Mouse (Mus musculus): Measurements from ENCODE around the gene Enpp6.
"Not testable (repeated sequence)": the region's sequence is repeated elsewhere in the genome, so short reads cannot be mapped to it uniquely, and the experiment has no call there.

Enpp6 gene

GRCm38 (mm10) chr8:46995931-46996664 is 9.4 kb downstream of the Enpp6 start:
- no peak for DNase-seq (ENCODE audit: low spot score)

- no peak for DNase-seq (ENCODE audit: low spot score)
These were observed 19.0 kb downstream of the Enpp6 start for GRCm38 (mm10) chr8:47005676-47006075.

DNA sequence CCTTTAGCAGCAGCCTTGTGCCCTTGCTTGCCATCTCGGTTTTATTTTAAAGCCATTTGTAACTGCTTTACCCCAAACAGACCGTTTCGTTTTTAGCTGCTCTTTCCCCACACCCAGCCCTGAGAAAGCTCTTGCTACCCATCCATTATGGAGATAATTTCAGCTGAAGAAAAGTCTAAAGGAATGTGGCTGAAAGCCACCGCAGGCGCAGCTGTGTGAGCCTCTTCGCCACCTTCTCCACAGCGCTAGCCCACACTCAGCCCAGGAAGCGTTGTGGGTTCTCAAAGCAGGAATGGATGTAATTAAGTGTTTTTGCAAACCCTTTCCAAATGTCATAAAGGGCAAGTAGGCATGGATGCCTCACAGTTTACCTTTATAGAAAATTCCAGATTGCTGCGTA is 20.1 kb downstream of the Enpp6 start:
- no peak for DNase-seq (ENCODE audit: low spot score)

DNA sequence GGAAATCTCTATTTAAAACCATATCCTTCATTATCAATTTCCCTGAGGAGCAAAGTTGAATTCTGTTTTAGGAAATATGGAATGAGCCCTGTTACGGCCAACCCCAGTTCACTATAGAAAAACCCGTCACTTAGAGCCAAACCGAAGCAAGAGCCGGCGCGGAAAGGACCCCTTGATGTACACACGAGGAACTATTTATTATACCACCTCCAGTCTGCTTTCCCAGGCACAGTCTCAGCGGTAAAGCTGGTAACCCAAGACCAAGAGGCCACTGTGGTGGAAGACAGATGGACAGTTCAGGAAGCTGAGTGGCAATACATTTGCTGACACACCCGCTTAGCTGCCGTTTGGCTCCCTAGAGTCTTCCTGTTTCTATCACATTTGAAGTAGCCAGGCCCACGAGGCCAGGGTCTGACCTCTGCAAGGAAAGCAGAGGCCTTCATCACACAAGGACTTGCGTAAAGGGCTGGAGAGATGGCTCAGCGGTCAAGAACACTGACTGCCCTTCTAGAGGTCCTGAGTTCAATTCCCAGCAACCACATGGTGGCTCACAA is 21.6 kb downstream of the Enpp6 start:
- no peak for DNase-seq (ENCODE audit: low spot score)

DNA sequence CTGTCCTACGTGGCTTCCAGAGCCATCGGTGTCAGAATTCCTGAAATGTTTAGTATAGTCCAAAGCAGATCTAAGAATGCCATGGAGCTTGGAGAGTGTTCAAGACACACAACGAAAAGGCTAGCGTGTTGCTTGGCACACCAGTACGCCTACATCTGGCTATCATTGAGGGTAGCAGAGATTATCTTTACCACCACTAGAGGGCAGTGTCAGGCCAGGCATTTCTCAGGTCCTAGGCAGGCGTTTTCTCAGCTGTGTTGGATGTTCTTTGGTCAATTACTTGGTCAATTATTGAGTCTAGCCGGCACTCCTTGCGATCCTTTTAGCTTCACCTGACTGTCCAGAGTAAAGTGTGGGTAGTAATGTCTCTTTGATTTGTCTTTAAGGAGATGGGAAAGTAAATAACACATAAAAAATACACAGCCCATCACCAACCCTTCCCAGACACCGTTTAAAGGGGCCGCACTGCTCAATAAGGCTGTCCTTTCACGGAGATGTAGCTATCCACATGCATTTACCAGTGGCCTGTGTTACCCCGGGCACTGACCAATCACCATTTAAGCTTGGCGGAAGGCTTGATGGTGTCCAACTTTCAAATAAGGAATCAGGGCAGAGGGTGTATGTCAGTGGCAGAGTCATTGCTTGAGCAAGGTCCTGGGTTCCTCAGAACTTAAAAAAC is 29.7 kb downstream of the Enpp6 start:
- DNase-seq (ENCODE audit: low spot score): peak; percentile 81

DNA sequence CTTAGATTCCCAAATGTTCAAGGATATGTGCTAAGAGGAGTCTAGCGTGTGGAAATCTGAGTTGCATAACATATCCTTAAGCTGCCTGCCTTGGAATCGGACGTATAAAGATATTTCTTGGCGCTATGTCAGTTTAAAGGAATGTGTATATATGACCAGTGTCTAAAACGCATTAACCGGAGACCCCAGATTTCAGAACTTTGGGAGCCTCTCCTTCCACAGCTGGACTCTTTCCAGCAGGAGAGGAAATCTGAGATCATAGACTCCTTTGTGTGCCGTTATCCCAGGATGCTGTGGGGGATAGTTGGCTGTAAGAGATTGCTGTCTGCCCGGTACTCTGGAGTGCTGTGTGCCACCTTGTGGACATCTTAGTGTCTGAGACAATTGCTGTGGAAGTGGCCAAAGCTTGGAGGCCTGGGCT is 34.5 kb downstream of the Enpp6 start:
- DNase-seq (ENCODE audit: low spot score): no peak

- DNase-seq (ENCODE audit: low spot score): no peak
These were observed 37.9 kb downstream of the Enpp6 start for GRCm38 (mm10) chr8:47024612-47025011.

GRCm38 (mm10) chr8:47026841-47027490 is 40.3 kb downstream of the Enpp6 start:
- DNase-seq (ENCODE audit: low spot score): no peak

DNA sequence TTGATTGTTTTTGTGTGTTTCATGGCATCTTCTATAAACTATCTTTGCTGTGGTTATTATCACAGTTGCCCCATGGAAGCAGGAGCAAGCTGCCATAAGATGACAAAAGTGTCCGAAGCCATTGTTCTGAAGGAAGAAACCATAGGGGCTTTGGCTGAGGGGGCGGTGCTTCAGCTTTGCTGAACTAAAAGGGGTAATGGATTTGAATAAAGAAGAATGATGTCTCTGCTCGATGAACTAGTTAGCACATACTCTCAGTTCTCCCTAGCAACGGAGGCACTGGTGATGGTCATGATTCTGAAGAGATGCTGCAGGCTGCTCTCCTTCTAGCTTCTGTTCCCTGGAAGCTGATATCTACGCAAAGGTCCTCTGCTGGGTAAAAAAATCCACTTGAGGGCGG is 41.8 kb downstream of the Enpp6 start:
- no peak for DNase-seq (ENCODE audit: low spot score)

GRCm38 (mm10) chr8:47030321-47030720 is 43.6 kb downstream of the Enpp6 start:
- no peak for DNase-seq (ENCODE audit: low spot score)

DNA sequence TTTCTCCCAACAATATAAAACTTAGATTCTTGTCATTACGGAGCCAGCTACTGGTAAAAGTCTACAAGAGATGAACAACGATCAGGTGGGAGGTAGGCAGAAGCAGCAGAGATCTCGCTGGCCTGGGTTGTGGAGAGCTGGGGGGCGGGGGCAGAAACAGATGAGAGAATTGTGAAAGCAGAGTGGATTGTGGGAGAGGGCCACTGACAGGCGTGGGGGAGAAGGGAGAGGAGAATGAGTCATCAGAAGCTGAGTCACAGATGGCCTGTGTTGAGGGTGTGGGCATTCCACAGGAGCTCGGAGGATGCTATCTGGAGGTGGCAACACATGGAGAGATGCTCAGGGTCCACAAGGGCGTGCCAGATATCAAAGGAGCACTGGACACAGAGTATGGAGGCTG is 45.4 kb downstream of the Enpp6 start:
- no peak for DNase-seq (ENCODE audit: low spot score)

- no peak for DNase-seq (ENCODE audit: low spot score)
These were observed 47.3 kb downstream of the Enpp6 start for GRCm38 (mm10) chr8:47033976-47034375.

DNA sequence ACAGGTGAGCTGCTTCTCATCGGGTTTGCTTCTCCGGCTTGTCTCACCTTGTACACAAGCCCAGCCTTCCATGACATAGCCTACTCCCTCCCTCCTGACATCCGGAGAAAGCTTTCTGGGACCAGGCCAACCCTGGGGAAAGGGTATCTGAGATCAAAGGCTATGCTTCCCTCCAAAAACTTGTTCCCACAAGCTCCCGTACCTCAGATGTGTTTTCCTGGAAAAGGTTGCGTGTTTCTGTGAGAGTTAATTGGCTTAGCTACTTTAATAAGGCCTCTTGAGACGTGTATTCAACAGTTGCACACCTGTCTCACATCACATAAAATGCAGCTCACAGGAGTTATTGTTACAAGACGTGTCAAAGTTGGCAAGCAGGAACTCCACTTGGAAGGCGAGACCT is 49.8 kb downstream of the Enpp6 start:
- no peak for DNase-seq (ENCODE audit: low spot score)

GRCm38 (mm10) chr8:47037405-47037804 is 50.7 kb downstream of the Enpp6 start:
- no peak for DNase-seq (ENCODE audit: low spot score)

- DNase-seq (ENCODE audit: low spot score): not testable (repeated sequence)
These were observed 53.5 kb downstream of the Enpp6 start for GRCm38 (mm10) chr8:47040215-47040614.

DNA sequence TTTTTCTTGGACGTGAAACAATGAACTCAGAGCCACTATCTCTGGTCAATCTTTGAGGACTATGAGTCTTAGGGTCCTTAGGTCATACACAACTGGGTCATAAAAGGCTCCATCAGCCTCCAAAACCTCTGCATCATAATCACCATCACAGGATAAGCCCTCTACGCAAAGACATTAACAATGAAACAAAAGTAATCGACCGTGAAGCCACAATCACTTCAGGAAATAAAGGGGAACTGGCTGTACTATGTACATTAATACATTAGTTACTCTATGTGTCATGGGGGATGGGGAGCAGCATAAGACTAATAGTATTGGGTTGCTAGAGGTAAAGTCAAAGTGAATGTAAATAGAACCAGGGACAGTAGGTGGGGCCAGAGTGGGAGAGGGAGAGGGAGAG is 59.7 kb downstream of the Enpp6 start:
- no peak for DNase-seq (ENCODE audit: low spot score)

GRCm38 (mm10) chr8:47047146-47047545 is 60.5 kb downstream of the Enpp6 start:
- no peak for DNase-seq (ENCODE audit: low spot score)

DNA sequence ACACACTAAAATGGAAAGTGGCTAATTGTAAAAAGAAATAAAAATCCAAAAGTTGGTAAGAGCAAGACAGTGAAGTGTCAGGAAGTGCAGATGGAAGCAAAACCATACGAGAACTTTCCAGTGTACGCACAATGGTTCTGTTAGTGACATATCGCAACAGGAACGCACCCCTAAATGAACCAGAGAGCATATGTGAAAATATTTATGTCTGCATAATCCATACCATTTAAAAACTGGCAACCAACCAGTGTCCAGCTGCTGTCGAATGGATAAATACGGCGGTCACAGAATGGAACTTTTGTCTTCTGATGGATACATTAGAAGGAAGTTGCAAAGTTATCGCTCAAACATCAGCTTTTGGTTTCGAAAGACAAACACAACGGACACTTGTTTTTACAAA is 61.9 kb downstream of the Enpp6 start:
- DNase-seq (ENCODE audit: low spot score): no peak

GRCm38 (mm10) chr8:47052643-47053042 is 66.0 kb downstream of the Enpp6 start:
- no peak for DNase-seq (ENCODE audit: low spot score)

GRCm38 (mm10) chr8:47056086-47056485 is 69.4 kb downstream of the Enpp6 start:
- DNase-seq (ENCODE audit: low spot score): no peak

- DNase-seq (ENCODE audit: low spot score): no peak
These were observed 71.8 kb downstream of the Enpp6 start for GRCm38 (mm10) chr8:47058526-47058925.

DNA sequence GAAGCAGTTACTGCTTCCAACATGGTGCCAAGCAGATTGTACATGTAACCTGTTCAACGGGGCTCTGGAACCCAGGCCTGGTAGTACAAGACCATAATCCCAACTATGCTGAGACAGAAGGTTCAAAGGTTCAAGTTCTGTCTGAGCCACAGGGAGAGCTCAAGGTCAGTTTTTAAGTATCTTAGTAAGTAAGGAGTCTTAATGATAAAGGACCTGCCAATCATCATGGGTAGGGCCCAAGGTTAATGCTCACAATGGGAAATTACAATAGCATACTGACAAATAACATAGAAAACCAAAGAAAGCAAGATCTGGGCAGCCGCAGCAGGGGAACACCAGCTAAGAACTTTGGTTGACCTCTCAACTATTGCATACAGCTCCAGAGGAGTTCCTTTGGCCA is 72.3 kb downstream of the Enpp6 start:
- DNase-seq (ENCODE audit: low spot score): no peak

Measured in adipocyte (in vitro differentiated cells).